Mouse (Mus musculus): Measurements from ENCODE around the gene Sec31b. TPM values are rescaled to one million over a fixed set of nuclear protein-coding genes. Genes with fewer than 3 reads are reported as not detected.

Sec31b gene
- polyA plus RNA-seq, 2 experiments = 0.34 to 1.6 TPM

- peaks cover 5% of the 10 kb centered on the region; the same call in 1 of the 2 replicates for H3K4me1 ChIP-seq (ENCODE audit: control insufficient read depth, insufficient read depth, low read length)
- H3K27me3 ChIP-seq (ENCODE audit: control insufficient read depth, insufficient read depth, low read length) = peaks cover 74% of the 10 kb centered on the region
- no peak for DNase-seq (ENCODE audit: low spot score)
- ATAC-seq (ENCODE audit: low FRiP score, low read depth) = no peak
- no peaks in the 10 kb centered on the region for H3K36me3 ChIP-seq (ENCODE audit: control insufficient read depth, insufficient read depth, low read length)
- 15% methylated on average over 11 of the region's 11 CpGs for WGBS
- no peak overlapping the region for H3K4me2 ChIP-seq (replicated peaks; ENCODE audit: low read depth, low read length, severe bottlenecking)
- H3K9ac ChIP-seq (ENCODE audit: low read depth, low read length, severe bottlenecking) = no peak overlapping the region
- no peak overlapping the region for H3K4me3 ChIP-seq (replicated peaks; ENCODE audit: low read length)
- no peaks in the 10 kb centered on the region for H3K9me3 ChIP-seq (ENCODE audit: control insufficient read depth, low read length)
- no peak overlapping the region for H3K27ac ChIP-seq (replicated peaks; ENCODE audit: low read depth, low read length)
- no peak for TF ChIP-seq POLR2A (IDR thresholded peaks at IDR 0.05; ENCODE audit: borderline replicate concordance, extremely low read depth, insufficient read depth, insufficient read length)
Measured at GRCm38 (mm10) chr19:44513054-44513833, 32.4 kb downstream of the Sec31b start.

- H3K9me3 ChIP-seq (ENCODE audit: control insufficient read depth, low read length) = no peaks in the 10 kb centered on the region
- TF ChIP-seq POLR2A (IDR thresholded peaks at IDR 0.05; ENCODE audit: borderline replicate concordance, extremely low read depth, insufficient read depth, insufficient read length) = no peak
- no peaks in the 10 kb centered on the region for H3K36me3 ChIP-seq (ENCODE audit: control insufficient read depth, insufficient read depth, low read length)
- H3K9ac ChIP-seq (ENCODE audit: low read depth, low read length, severe bottlenecking) = no peak overlapping the region
- H3K27me3 ChIP-seq (ENCODE audit: control insufficient read depth, insufficient read depth, low read length) = peaks cover 80% of the 10 kb centered on the region
- H3K4me3 ChIP-seq (replicated peaks; ENCODE audit: low read length) = no peak overlapping the region
- no peak for DNase-seq (ENCODE audit: low spot score)
- ATAC-seq (ENCODE audit: low FRiP score, low read depth) = no peak
- 16% methylated on average over 5 of the region's 5 CpGs for WGBS
- H3K4me2 ChIP-seq (replicated peaks; ENCODE audit: low read depth, low read length, severe bottlenecking) = no peak overlapping the region
- peaks cover 5% of the 10 kb centered on the region; the same call in 1 of the 2 replicates for H3K4me1 ChIP-seq (ENCODE audit: control insufficient read depth, insufficient read depth, low read length)
- H3K27ac ChIP-seq (replicated peaks; ENCODE audit: low read depth, low read length) = no peak overlapping the region
Measured at GRCm38 (mm10) chr19:44512601-44513000, 33.1 kb downstream of the Sec31b start.

- Histone ChIP-seq H3K9ac (ENCODE audit: low read depth, low read length, severe bottlenecking) (peak overlapping the region; percentile 41; the same call in 1 of the 2 replicates), H3K27me3 (ENCODE audit: control insufficient read depth, insufficient read depth, low read length) (peaks cover 80% of the 10 kb centered on the region), H3K27ac (replicated peaks; ENCODE audit: low read depth, low read length) (no peak overlapping the region), H3K4me2 (replicated peaks; ENCODE audit: low read depth, low read length, severe bottlenecking) (peak overlapping the region; percentile 87), H3K36me3 (ENCODE audit: control insufficient read depth, insufficient read depth, low read length) (no peaks in the 10 kb centered on the region), H3K9me3 (ENCODE audit: control insufficient read depth, low read length) (no peaks in the 10 kb centered on the region), H3K4me3 (replicated peaks; ENCODE audit: low read length) (peak overlapping the region; percentile 41), H3K4me1 (ENCODE audit: control insufficient read depth, insufficient read depth, low read length) (peaks cover 5% of the 10 kb centered on the region; the same call in 1 of the 2 replicates)
- WGBS = 3% methylated on average over 56 of the region's 66 CpGs
- TF ChIP-seq POLR2A (IDR thresholded peaks at IDR 0.05; ENCODE audit: borderline replicate concordance, extremely low read depth, insufficient read depth, insufficient read length) = no peak
- DNase-seq (ENCODE audit: low spot score) (no peak), ATAC-seq (ENCODE audit: low FRiP score, low read depth) (no peak; the same call in 1 of the 2 replicates)
Measured at GRCm38 (mm10) chr19:44511451-44512231, 34.0 kb downstream of the Sec31b start.

GRCm38 (mm10) chr19:44510534-44511175, 35.0 kb downstream of the Sec31b start:
- no peak for DNase-seq (ENCODE audit: low spot score)
- Histone ChIP-seq H3K4me3 (replicated peaks; ENCODE audit: low read length) (peak overlapping the region; percentile 41; the same call in 1 of the 2 replicates), H3K9me3 (ENCODE audit: control insufficient read depth, low read length) (no peaks in the 10 kb centered on the region), H3K9ac (ENCODE audit: low read depth, low read length, severe bottlenecking) (no peak overlapping the region), H3K36me3 (ENCODE audit: control insufficient read depth, insufficient read depth, low read length) (no peaks in the 10 kb centered on the region), H3K27me3 (ENCODE audit: control insufficient read depth, insufficient read depth, low read length) (peaks cover 75% of the 10 kb centered on the region), H3K4me2 (replicated peaks; ENCODE audit: low read depth, low read length, severe bottlenecking) (peak overlapping the region; percentile 87; the same call in 1 of the 2 replicates), H3K27ac (replicated peaks; ENCODE audit: low read depth, low read length) (no peak overlapping the region), H3K4me1 (ENCODE audit: control insufficient read depth, insufficient read depth, low read length) (peaks cover 5% of the 10 kb centered on the region; the same call in 1 of the 2 replicates)
- no peak for TF ChIP-seq POLR2A (IDR thresholded peaks at IDR 0.05; ENCODE audit: borderline replicate concordance, extremely low read depth, insufficient read depth, insufficient read length)
- 6% methylated on average over 12 of the region's 12 CpGs for WGBS
- ATAC-seq (ENCODE audit: low FRiP score, low read depth) = no peak

- Histone ChIP-seq H3K4me2 (replicated peaks; ENCODE audit: low read depth, low read length, severe bottlenecking) (no peak overlapping the region), H3K27me3 (ENCODE audit: control insufficient read depth, insufficient read depth, low read length) (0 out of 2 replicates have a peak, but pooled peaks cover 5% of the 10 kb centered on the region), H3K9me3 (ENCODE audit: control insufficient read depth, low read length) (no peaks in the 10 kb centered on the region), H3K27ac (replicated peaks; ENCODE audit: low read depth, low read length) (no peak overlapping the region), H3K9ac (ENCODE audit: low read depth, low read length, severe bottlenecking) (no peak overlapping the region), H3K4me1 (ENCODE audit: control insufficient read depth, insufficient read depth, low read length) (0 out of 2 replicates have a peak, but pooled peaks cover 3% of the 10 kb centered on the region), H3K36me3 (ENCODE audit: control insufficient read depth, insufficient read depth, low read length) (no peaks in the 10 kb centered on the region), H3K4me3 (replicated peaks; ENCODE audit: low read length) (no peak overlapping the region)
- DNase-seq (ENCODE audit: low spot score) = no peak
- 78% methylated on average over 4 of the region's 4 CpGs for WGBS
- TF ChIP-seq POLR2A (IDR thresholded peaks at IDR 0.05; ENCODE audit: borderline replicate concordance, extremely low read depth, insufficient read depth, insufficient read length) = no peak
- ATAC-seq (ENCODE audit: low FRiP score, low read depth) = no peak
Measured at GRCm38 (mm10) chr19:44502741-44503140, 42.9 kb downstream of the Sec31b start.
